Mouse (Mus musculus) ES-E14 (cell line): ENCODE results near the gene Atp2c2.

Source experiments
- CHD2 ChIP-seq: IDR thresholded peaks from 2 replicates; pipeline ENCODE4 v1.6.1; 2014; ENCODE audit warnings: mild to moderate bottlenecking, low read depth, low read length, inconsistent platforms
- HCFC1 ChIP-seq: IDR thresholded peaks from 2 replicates; pipeline ENCODE4 v1.6.1; 2012; ENCODE audit warnings: low read length, inconsistent platforms, borderline replicate concordance; ENCODE audit not compliant: insufficient read depth
- MAFK ChIP-seq: IDR thresholded peaks from 2 replicates; pipeline ENCODE4 v1.6.1; 2014; ENCODE audit warnings: mild to moderate bottlenecking, low read depth, low read length, inconsistent platforms; ENCODE audit not compliant: insufficient read depth
- ZC3H11A ChIP-seq: IDR thresholded peaks from 2 replicates; pipeline ENCODE4 v1.6.1; 2012; ENCODE audit warnings: low read depth, mild to moderate bottlenecking, inconsistent platforms, low read length, borderline replicate concordance
- ZNF384 ChIP-seq: IDR thresholded peaks from 2 replicates; pipeline ENCODE4 v1.6.1; 2012; ENCODE audit warnings: low read depth, low read length, inconsistent platforms

- TF ChIP-seq ZNF384, result no peak
- no peak for TF ChIP-seq HCFC1
- TF ChIP-seq MAFK, result no peak
- TF ChIP-seq CHD2, result no peak
- TF ChIP-seq ZC3H11A, result no peak
Observed at GRCm38 (mm10) chr8:119728351-119728895, 28.6 kb downstream of the Atp2c2 start.
